Mouse (Mus musculus): ENCODE measurements around the gene Zfp827.

DNA sequence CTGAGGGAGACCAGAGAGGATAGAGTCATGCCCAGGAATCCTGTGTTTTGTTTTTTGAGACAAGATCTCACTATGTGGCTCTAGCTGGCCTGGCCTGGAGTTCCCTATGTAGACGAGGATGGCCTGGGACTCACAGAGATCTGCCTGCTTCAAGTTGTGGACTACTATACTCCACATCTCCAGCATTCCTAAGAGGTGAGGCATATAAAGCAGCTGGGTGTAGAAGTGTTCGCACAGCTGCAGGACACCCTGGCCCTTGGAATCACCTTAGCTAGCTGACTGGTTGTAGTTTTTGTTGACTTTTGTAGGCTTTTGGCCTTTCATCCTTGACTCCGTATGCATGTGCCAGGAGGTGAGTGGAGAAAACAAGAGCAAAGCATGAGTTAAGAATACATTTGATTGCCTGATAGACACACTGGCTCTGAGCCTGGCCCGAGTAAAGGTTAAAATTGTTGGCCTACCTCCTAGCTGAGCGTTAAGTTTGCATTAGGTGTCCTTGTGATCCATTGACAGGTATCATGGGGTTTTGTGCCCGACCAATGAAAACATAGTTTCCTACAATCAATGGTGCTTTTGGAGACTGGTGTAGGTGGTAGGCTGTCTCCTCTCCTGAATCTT lies 20.3 kb downstream of the Zfp827 start:
- no peak for TF ChIP-seq CTCF (IDR thresholded peaks at IDR 0.05; ENCODE audit: extremely low read depth, insufficient read depth, insufficient read length, insufficient replicate concordance)
- TF ChIP-seq POLR2A (IDR thresholded peaks at IDR 0.05; ENCODE audit: low read depth, low read length) = no peak
